Mouse (Mus musculus) gastrocnemius, postnatal 36 days (tissue): ENCODE data around the gene Hoxd10. TPM values are rescaled to one million over a fixed set of nuclear protein-coding genes. Genes with fewer than 3 reads are reported as not detected.

Source experiments
- DNase-seq, 2 experiments: peaks; one replicate each; pipeline ENCODE4 v3.0.0; 2022
- intact Hi-C: fragments of 180-260 bp; cut with DNase I; formaldehyde crosslinking; loops from one replicate; pipeline ENCODE4 v1.15.1; 2025
- long read RNA-seq, 2 experiments: library from polyadenylated mRNA; stranded (forward); transcript quantifications; one replicate each; pipeline ENCODE4 v2.0.0; 2021
- total RNA-seq, 2 experiments: library from RNA; stranded (reverse); gene quantifications; 2 replicates each; pipeline ENCODE4 v1.2.3; 2021

Gene Hoxd10
- 1 to 10 TPM; 3.8 to 4.6 TPM for total RNA-seq
- long read RNA-seq, experiment 1, transcript Hoxd10-201 (2 exons, 1,816 nt), result major isoform, 15 of 15 reads
- long read RNA-seq, experiment 1, partial matches to known transcripts, result 0 of 15 reads
- long read RNA-seq, experiment 1, other reads (novel, unspliced or antisense), result 0 of 15 reads
- long read RNA-seq, experiment 2, transcript Hoxd10-201 (2 exons, 1,816 nt), result major isoform, 8 of 8 reads
- long read RNA-seq, experiment 2, partial matches to known transcripts, result 0 of 8 reads
- long read RNA-seq, experiment 2, other reads (novel, unspliced or antisense), result 0 of 8 reads

GRCm38 (mm10) chr2:74691022-74691951 lies at the start of gene Hoxd10:
Hoxd10 (plus strand) TSS chr2:74691924.
- peak in 1 of 2 experiments; percentile 74 for DNase-seq
- intact Hi-C loops, result no loop called here

- DNase-seq, result no peak
- intact Hi-C loops, result no loop called here
Observed at GRCm38 (mm10) chr2:74642431-74642830, 49.3 kb upstream of the Hoxd10 start.

GRCm38 (mm10) chr2:74645631-74646030 lies 46.1 kb upstream of the Hoxd10 start:
- intact Hi-C loops, result loop anchor here (5.0 kb wide), 1 partner anchor 63 kb away; no protein-coding TSS in a partner anchor

GRCm38 (mm10) chr2:74647082-74647864 lies 44.5 kb upstream of the Hoxd10 start:
- intact Hi-C loops, result loop anchor here (5.0 kb wide), 1 partner anchor 65 kb away; no protein-coding TSS in a partner anchor
- DNase-seq, result no peak

More at GRCm38 (mm10) chr2:74645631-74646030, 46.1 kb upstream of the Hoxd10 start:
- DNase-seq, result no peak

GRCm38 (mm10) chr2:74652996-74653340 lies 38.8 kb upstream of the Hoxd10 start:
- intact Hi-C loops, result loop anchor here (10.0 kb wide), 2 partner anchors 188 to 1378 kb away; partner anchors contain the start of gene Sp9
- DNase-seq, result no peak

- intact Hi-C loops, result loop anchor here (10.0 kb wide), 2 partner anchors 189 to 1379 kb away; partner anchors contain the start of gene Sp9
- DNase-seq, result no peak
Observed at GRCm38 (mm10) chr2:74653781-74654535, 37.8 kb upstream of the Hoxd10 start.

GRCm38 (mm10) chr2:74654743-74655419 lies 36.8 kb upstream of the Hoxd10 start:
- intact Hi-C loops, result loop anchor here (10.0 kb wide), 2 partner anchors 190 to 1380 kb away; partner anchors contain the start of gene Sp9
- DNase-seq, result no peak

- intact Hi-C loops, result loop anchor here (10.0 kb wide), 2 partner anchors 191 to 1381 kb away; partner anchors contain the start of gene Sp9
- DNase-seq, result no peak
Observed at GRCm38 (mm10) chr2:74655420-74655781, 36.3 kb upstream of the Hoxd10 start.

- intact Hi-C loops, result loop anchor here (10.0 kb wide), 2 partner anchors 191 to 1381 kb away; partner anchors contain the start of gene Sp9
- DNase-seq, result no peak
Observed at GRCm38 (mm10) chr2:74655821-74656631, 35.7 kb upstream of the Hoxd10 start.

GRCm38 (mm10) chr2:74656632-74657021 lies 35.1 kb upstream of the Hoxd10 start:
- no peak for DNase-seq

GRCm38 (mm10) chr2:74657251-74658023 lies 34.3 kb upstream of the Hoxd10 start:
- intact Hi-C loops, result loop anchor here (2.0 to 10.0 kb wide), 3 partner anchors 193 to 1383 kb away; partner anchors contain the start of gene Sp9
- DNase-seq, result no peak

More at GRCm38 (mm10) chr2:74656632-74657021, 35.1 kb upstream of the Hoxd10 start:
- intact Hi-C loops, result loop anchor here (10.0 kb wide), 2 partner anchors 192 to 1382 kb away; partner anchors contain the start of gene Sp9

GRCm38 (mm10) chr2:74658024-74658666 lies 33.6 kb upstream of the Hoxd10 start:
- no peak for DNase-seq
- intact Hi-C loops, result loop anchor here (2.0 to 10.0 kb wide), 3 partner anchors 193 to 1383 kb away; partner anchors contain the start of gene Sp9

- intact Hi-C loops, result loop anchor here (2.0 to 10.0 kb wide), 3 partner anchors 194 to 1384 kb away; partner anchors contain the start of gene Sp9
Observed at GRCm38 (mm10) chr2:74658667-74659371, 32.9 kb upstream of the Hoxd10 start.

GRCm38 (mm10) chr2:74659507-74660005 lies 32.2 kb upstream of the Hoxd10 start, which contains the start of gene Evx2:
Evx2 (minus strand) TSS chr2:74659557.
- intact Hi-C loops, result loop anchor here (2.0 to 10.0 kb wide), 4 partner anchors 195 to 1385 kb away; partner anchors contain the start of gene Sp9
- DNase-seq, result no peak

More at GRCm38 (mm10) chr2:74658667-74659371, 32.9 kb upstream of the Hoxd10 start:
- no peak for DNase-seq
